Mouse (Mus musculus): Measurements from ENCODE around the gene Kif21b. TPM values are rescaled to one million over a fixed set of nuclear protein-coding genes. Genes with fewer than 3 reads are reported as not detected.

Gene Kif21b
- total RNA-seq, 2 experiments from 2014 or later: 0.62 to 1.1 TPM

- intact Hi-C loops (cut with DNase I): no loop called here
Measured at GRCm38 (mm10) chr1:136127856-136128255, 3.3 kb upstream of the Kif21b start.

DNA sequence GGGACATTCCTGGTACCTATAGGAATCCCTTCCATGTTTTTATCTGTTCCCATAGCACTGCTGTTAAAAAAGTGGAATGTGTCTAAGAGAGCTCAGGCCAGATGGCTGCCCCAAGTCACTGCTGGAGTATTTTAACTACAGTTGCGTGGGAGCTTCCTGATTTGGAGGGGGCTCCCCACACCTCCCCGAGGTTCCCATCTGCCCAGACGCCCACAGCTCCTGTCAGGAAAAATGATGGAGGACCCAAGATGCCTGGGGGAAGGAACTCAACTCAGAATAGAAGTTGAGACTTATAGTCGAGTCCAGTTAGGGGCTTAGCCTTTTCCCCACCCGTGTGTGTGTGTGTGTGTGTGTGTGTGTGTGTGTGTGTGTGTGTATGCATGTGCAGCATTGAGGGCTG is 2.8 kb upstream of the Kif21b start:
- no peak for DNase-seq
- intact Hi-C loops (cut with DNase I): no loop called here

More at GRCm38 (mm10) chr1:136127856-136128255, 3.3 kb upstream of the Kif21b start:
- DNase-seq: no peak

GRCm38 (mm10) chr1:136128944-136129589 is 2.1 kb upstream of the Kif21b start:
- DNase-seq: no peak
- intact Hi-C loops (cut with DNase I): no loop called here

GRCm38 (mm10) chr1:136130107-136130506 is 1.1 kb upstream of the Kif21b start:
- intact Hi-C loops (cut with DNase I): no loop called here

DNA sequence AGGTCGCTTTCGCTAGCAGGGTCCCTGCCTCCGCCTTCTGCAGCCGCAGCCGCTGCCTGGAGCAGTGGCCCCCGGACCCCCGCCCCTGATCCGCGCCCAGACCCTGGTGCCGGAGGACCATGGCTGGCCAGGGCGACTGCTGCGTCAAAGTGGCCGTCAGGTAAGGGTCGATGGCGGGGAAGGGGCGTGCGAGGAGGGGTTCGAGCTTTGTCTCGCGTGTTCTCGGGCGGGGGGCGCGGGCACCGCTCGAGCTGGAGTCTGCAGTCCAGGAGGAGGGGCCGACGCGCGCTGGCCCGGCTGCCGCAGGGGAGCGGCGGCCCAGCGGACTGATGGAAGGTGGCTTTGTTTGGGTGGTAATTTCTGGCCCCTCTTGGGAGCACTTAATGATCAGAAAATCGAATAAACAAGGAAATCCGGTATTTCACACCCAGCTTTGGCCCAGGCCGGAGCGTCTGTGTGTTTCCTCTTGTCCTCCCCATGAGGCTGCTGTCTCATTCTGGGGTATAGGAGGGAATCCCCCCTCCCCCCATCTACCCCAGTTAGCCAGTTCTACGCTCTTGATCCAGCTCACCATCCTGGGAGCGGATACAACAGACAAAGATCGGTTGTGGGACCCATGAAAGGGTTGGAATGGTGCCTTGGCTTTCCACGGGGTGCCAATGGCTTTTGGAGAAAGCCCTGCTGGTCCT is 558 bp downstream of the Kif21b start:
- intact Hi-C loops (cut with DNase I): no loop called here
- no peak for DNase-seq

More at GRCm38 (mm10) chr1:136130107-136130506, 1.1 kb upstream of the Kif21b start:
- DNase-seq: no peak

DNA sequence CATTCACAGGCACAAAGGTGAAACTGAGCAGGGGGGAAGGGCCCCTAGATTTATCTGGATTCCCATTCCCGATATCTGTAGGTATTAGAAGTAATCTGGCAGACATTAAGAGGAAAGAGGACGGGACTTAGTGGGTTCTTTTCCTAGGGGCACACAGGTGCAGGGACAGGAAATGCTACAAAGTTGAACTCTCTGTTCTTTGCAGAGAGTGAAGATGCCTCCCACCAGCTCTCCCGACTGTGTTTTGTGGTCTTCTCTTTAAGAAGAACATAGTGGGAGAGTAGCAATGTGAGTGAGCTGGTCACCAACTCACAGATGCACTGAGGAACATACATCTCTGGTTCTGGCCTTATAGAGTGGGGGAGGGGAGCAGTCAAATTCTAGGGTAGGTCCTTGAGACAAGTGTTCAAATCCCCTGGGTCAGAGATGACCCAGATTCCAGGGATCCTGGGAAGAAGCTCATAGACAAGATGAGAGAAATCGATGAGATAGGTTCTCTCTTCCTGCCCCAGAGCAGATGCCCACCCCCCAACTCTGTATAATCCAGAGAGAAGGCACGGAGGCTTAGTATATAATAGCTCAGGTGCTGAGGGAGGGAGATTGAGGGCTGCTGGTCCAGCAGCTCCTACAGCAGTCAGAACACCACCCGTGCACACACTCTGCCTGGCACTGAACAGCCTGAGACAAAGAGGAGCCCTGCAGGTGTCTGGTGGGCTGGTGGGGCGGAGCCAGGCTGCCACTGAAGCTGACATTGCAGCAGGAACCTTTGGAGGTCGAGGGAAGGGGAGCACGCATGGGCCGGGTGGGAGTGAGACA is 1.4 kb downstream of the Kif21b start:
- intact Hi-C loops (cut with DNase I): no loop called here

GRCm38 (mm10) chr1:136133570-136134240 is 2.5 kb downstream of the Kif21b start:
- intact Hi-C loops (cut with DNase I): no loop called here

More for the DNA sequence above, 1.4 kb downstream of the Kif21b start:
- DNase-seq: no peak

DNA sequence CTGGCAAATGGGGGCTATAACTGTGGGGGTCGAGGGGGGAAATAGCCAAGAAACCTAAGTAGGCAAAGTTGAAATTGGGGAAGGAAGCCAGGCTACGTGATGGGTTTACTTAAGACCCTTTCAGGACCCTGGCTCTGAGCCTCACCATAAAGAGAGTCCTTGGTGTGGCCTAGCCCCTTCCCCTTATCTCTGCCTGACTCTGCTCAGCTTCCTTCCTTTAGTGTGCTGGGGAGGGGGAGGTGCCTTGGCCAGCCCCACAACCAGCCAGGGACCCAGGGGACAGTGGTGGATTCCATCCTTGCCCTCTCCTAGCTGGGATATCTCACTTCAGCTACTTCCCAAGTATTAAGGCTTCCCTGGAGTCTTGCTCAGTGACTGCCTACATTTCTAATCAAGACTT is 3.4 kb downstream of the Kif21b start:
- intact Hi-C loops (cut with DNase I): no loop called here

More at GRCm38 (mm10) chr1:136133570-136134240, 2.5 kb downstream of the Kif21b start:
- DNase-seq: no peak

GRCm38 (mm10) chr1:136135046-136135445 is 3.9 kb downstream of the Kif21b start:
- DNase-seq: no peak
- intact Hi-C loops (cut with DNase I): no loop called here

More for the DNA sequence above, 3.4 kb downstream of the Kif21b start:
- no peak for DNase-seq

- no peak for DNase-seq
- intact Hi-C loops (cut with DNase I): no loop called here
Measured at GRCm38 (mm10) chr1:136135777-136136444, 4.7 kb downstream of the Kif21b start.

GRCm38 (mm10) chr1:136136547-136136946 is 5.4 kb downstream of the Kif21b start:
- intact Hi-C loops (cut with DNase I): no loop called here
- no peak for DNase-seq

DNA sequence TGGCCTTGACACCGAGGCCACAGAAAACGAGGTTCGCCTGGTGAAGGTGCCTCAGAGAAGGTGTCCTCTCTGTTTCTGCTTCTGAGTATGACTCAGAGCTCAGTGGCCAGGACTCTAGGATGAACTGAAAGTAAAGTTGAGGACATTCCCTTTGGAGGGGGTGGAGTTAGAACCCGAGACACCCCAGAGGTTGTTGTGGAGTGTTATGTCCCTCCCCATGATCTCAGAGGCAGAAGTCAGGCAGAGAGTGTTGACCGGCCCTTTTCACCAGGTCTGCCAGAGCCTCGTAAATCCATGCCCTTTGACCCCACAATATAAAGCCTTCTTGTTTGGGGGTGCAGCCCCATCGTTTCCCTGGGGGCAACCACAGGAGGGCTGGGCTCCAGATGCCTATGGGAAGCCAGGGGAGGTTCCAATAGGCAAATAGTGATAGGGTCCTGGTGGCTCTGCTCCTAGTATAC is 5.9 kb downstream of the Kif21b start:
- intact Hi-C loops (cut with DNase I): no loop called here
- no peak for DNase-seq

DNA sequence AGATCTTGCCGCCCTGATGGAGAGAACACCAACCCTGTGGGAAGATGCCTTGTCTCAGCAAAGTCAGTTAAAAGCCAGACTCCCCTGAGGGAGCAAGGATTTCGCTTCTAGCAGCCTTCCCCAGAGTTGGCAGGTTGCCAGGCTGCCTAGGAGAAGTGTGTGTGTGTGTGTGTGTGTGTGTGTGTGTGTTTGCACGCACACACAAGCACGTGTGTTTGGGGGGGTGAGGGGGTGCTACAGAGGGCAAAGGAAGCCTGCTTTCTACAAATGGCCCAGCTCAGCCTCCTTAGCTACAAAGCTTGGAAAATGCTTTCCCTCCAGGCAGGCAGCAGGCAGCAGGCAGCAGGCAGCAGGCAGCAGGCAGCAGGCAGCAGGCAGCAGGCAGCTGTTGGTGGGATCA is 6.4 kb downstream of the Kif21b start:
- intact Hi-C loops (cut with DNase I): no loop called here
- no peak for DNase-seq

DNA sequence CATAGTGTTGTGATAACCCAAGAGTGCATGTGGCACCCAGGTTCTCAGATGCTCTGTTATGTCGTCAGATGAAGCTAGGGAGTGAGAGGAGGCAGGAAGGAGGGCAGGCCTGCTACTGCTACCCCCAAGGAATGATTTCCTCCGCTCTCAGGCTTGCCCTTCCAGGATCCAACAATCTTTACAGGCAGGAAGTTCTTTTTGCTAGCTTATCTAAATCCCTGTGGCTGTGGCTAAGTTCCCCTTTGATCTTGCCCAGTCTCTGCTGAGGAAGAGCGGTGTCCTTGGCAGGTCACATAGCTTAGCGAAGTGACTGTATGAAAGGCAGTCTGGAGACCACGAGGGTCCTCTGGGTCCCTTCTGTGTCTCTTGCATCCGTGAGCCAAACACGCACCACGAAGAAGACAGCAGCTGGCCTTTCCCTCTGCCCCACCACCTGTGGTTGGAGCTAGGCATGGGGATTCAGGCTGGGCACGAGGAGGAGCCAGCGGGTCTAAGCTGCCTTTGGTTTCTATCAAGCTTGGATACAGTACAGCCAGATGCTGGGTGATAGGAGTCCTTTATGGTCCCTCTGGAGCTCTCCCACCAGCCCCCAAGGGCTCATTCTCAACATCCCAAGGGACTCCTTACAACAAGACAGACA is 7.1 kb downstream of the Kif21b start:
- DNase-seq: no peak
- intact Hi-C loops (cut with DNase I): no loop called here

DNA sequence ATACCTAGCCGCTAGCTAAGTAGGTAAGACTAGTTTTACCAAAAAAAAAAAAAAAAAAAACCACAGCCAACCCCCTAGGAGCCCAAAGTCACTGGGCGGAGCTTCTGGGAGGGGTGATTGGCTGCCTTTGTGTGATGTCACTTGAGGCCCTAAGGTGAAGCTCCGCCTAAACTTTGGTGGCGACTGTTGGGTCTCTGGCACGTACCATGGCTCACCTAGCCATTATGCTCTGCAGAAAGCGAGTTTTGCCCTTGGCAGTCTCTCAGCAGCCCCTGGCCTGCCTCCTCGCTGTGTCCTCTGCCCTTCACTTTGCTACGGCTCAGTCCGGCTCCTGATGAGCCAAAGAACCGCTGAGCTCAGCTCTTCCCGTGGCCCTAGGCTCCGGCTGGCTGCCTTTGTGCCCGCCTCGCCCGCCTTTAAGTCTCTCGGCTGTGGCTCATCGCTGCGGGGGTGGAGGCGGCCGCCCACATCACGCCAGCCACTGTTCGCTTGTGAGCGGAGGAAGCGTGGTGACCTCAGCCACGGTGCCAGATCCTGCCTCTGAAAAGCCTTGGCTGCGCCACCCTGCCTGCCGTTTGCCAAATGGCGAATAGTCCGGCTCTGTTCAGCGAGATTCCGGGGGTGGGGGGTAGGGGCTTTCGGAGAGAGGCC is 8.9 kb downstream of the Kif21b start:
- intact Hi-C loops (cut with DNase I): no loop called here

DNA sequence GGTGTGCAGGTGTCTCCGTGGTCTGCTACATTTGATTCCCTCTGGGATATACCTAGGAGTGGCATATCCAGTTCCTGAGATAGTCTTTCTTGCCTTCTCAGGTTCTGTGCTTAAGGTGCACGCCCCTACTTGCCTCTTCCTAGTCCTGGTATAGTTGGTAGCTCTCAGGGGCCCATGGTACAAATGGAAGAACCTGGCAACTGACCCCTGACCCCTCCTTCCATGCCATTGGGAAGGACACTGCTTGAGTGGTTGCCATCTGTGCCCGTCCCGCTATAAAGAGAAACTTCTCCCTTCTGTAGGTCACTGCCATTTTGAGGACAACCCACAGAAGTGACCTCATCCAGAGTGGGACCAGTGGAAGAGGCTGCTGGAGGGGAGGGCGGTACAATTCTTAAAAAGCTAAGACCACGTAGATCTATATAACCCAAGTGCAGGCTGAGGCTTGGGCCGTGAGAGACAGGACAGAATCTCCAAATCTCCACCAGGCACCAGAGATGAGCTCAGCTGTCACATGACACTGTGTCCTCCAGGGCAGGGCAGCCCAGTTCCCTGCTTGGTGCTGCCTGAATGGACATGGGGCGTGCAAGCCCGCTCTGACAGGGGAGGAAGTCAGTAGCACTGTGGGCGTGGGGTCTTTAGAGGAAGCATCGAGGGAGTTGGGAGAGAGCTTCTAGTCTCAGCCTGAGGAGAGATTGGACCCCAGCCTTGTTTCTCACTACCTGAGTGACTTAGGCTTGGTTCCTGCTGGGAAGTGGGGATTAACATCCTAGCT is 10.2 kb downstream of the Kif21b start:
- intact Hi-C loops (cut with DNase I): no loop called here
- DNase-seq: no peak

More for the DNA sequence above, 8.9 kb downstream of the Kif21b start:
- peak; percentile 46 to 55 for DNase-seq

DNA sequence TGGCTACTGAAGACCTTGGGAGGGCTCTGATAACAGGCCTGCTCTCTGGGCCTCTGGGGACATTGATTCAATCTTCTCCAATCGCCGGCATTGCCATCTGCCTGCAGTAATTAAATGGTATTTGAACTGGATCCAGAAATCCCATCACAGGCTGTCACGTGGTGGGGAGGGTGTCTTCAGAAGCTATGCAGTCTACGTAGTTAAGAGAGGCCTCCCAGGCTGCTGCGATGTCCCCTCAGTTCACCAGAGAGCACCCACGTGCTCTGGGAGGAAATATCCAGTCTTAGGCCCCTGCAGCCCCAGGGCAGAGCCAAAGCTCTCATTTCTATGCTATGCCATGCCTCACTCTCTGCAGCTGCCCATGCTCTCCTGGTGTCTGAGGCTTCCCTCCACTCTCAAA is 11.1 kb downstream of the Kif21b start:
- intact Hi-C loops (cut with DNase I): no loop called here
- no peak for DNase-seq

DNA sequence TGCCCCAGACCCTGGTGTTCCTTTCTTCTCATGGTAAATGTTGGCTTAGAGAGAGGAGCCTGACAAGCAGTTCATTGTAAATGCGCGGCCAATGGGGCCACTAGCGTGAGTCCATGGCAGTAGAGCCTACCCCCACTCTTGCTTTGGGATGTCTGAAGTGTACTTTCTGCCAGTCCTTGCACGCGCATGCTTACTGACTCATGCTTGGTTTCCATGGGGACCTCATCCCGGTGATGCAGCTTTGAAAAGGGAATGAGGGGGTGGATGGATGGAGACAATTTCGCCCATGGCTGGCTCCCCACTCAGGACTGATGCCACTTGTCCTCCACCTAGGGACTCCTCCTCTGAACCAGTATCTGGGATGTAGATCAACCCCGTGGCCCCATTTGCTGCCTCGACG is 12.3 kb downstream of the Kif21b start:
- DNase-seq: no peak
- intact Hi-C loops (cut with DNase I): no loop called here
